Mouse (Mus musculus) small intestine, adult 2 months (tissue): ENCODE measurements around the gene Adgrb3. TPM values are rescaled to one million over a fixed set of nuclear protein-coding genes. Genes with fewer than 3 reads are reported as not detected.

Experiments
- H3K27ac ChIP-seq: fragments of 200-500 bp; 2 replicates; pipeline ENCODE4 v1.5.1; 2012; ENCODE audit warnings: low read depth, low read length, control low read depth, inconsistent platforms; ENCODE audit not compliant: insufficient read depth
- H3K27me3 ChIP-seq: fragments of 200-500 bp; 2 replicates; pipeline ENCODE4 v1.6.1; 2012; ENCODE audit warnings: mild to moderate bottlenecking, moderate library complexity, low read length, inconsistent platforms; ENCODE audit not compliant: control insufficient read depth, insufficient read depth
- H3K36me3 ChIP-seq: fragments of 200-500 bp; 2 replicates; pipeline ENCODE4 v1.6.1; 2012; ENCODE audit warnings: mild to moderate bottlenecking, low read length, control low read depth, inconsistent platforms; ENCODE audit not compliant: control insufficient read depth, insufficient read depth
- H3K4me1 ChIP-seq: fragments of 200-500 bp; 2 replicates; pipeline ENCODE4 v1.6.1; 2012; ENCODE audit warnings: low read length, inconsistent platforms, mixed read lengths; ENCODE audit not compliant: control insufficient read depth, insufficient read depth, insufficient read length
- H3K4me3 ChIP-seq: fragments of 200-500 bp; 2 replicates; pipeline ENCODE4 v1.5.1; 2012; ENCODE audit warnings: low read depth, mild to moderate bottlenecking, control low read depth, inconsistent platforms, low read length, moderate library complexity
- CTCF ChIP-seq: fragments of 200-500 bp; IDR thresholded peaks from 2 replicates; pipeline ENCODE4 v1.5.1; 2012; ENCODE audit warnings: low read depth, mild to moderate bottlenecking, control low read depth, inconsistent platforms, low read length, moderate library complexity, mixed read lengths; ENCODE audit not compliant: insufficient replicate concordance, insufficient read length; ENCODE audit errors: extremely low read depth
- POLR2A ChIP-seq: fragments of 200-500 bp; IDR thresholded peaks from 2 replicates; pipeline ENCODE4 v1.6.1; 2012; ENCODE audit warnings: low read depth, mild to moderate bottlenecking, control low read depth, inconsistent platforms, low read length, moderate library complexity
- WGBS: fragments of 180-500 bp; shearing (Covaris S2); methylation state at CpG from one replicate; pipeline ENCODE4 v1.1.7; 2018; 5-methylcytosine and 5-hydroxymethylcytosine counted together
- polyA plus RNA-seq: library from polyadenylated mRNA; depleted of rRNA; stranded (reverse); fragments of >200 nt; gene quantifications from 2 replicates; pipeline ENCODE4 v1.2.3, GENCODE M21; 2012

The Adgrb3 gene
- polyA plus RNA-seq, 1 experiment = 0.05 TPM

GRCm38 (mm10) chr1:25745575-25745974, 83.9 kb downstream of the Adgrb3 start:
- Histone ChIP-seq H3K27ac (no peak overlapping the region), H3K4me1 (no peaks in the 10 kb centered on the region)
- TF ChIP-seq CTCF (no peak), POLR2A (no peak)

DNA sequence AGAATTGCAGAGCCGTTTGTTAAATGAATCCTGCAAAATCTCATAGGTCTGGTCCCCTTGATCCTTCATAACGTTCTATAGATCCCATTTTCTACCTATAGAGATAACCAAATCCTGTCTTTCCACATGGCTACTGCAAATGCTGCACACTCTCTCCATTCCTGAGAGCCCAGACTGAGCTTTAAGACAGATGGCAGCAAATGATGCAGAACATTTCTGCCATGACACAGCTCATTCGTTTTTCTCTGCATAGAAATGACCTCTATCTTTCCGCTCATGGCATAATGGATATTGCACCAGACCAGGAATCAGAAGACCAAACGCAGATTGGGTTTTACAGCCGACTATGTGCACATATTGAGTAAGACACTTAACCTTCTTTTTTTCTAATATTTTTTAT, 84.8 kb downstream of the Adgrb3 start:
- TF ChIP-seq CTCF = no peak
- TF ChIP-seq POLR2A = no peak
- H3K27me3 ChIP-seq = no peaks in the 10 kb centered on the region
- WGBS = 70% methylated on average over 6 of the region's 6 CpGs
- H3K36me3 ChIP-seq = no peaks in the 10 kb centered on the region
- H3K27ac ChIP-seq = no peak overlapping the region
- H3K4me3 ChIP-seq = no peak overlapping the region
- H3K4me1 ChIP-seq = no peaks in the 10 kb centered on the region

More at GRCm38 (mm10) chr1:25745575-25745974, 83.9 kb downstream of the Adgrb3 start:
- 95% methylated on average over 4 of the region's 4 CpGs for WGBS
- no peaks in the 10 kb centered on the region for H3K27me3 ChIP-seq
- no peak overlapping the region for H3K4me3 ChIP-seq
- no peaks in the 10 kb centered on the region for H3K36me3 ChIP-seq

- no peak overlapping the region for H3K4me3 ChIP-seq
- H3K4me1 ChIP-seq = no peaks in the 10 kb centered on the region
- H3K27me3 ChIP-seq = no peaks in the 10 kb centered on the region
- 88% methylated on average over 5 of the region's 5 CpGs for WGBS
- TF ChIP-seq POLR2A (no peak), CTCF (no peak)
- no peak overlapping the region for H3K27ac ChIP-seq
- no peaks in the 10 kb centered on the region for H3K36me3 ChIP-seq
Measured at GRCm38 (mm10) chr1:25729844-25730243, 99.7 kb downstream of the Adgrb3 start.

DNA sequence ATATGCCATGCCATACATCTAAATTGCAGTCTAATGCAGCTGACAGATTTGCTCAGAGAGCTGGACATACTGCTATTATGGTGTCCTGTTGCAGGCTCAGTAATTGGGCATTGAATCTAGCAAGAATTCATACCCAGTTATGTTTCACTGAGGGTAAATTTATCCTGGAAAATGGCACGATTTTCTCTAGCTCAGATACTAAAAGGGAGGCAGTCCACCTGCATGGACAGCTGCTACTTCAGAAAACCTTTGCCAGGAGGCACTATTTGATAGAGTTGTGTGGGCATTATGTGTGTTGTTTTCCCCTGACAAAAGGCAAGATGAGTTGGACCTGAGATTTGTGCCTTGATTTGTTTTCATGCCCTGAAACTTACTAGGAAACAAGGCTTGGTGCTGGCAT, 118.0 kb downstream of the Adgrb3 start:
- Histone ChIP-seq H3K27me3 (no peaks in the 10 kb centered on the region), H3K27ac (no peak overlapping the region), H3K4me3 (no peak overlapping the region), H3K36me3 (no peaks in the 10 kb centered on the region), H3K4me1 (no peaks in the 10 kb centered on the region)
- WGBS = 13% methylated on average over 1 of the region's 1 CpGs
- no peak for TF ChIP-seq POLR2A
- TF ChIP-seq CTCF = no peak

DNA sequence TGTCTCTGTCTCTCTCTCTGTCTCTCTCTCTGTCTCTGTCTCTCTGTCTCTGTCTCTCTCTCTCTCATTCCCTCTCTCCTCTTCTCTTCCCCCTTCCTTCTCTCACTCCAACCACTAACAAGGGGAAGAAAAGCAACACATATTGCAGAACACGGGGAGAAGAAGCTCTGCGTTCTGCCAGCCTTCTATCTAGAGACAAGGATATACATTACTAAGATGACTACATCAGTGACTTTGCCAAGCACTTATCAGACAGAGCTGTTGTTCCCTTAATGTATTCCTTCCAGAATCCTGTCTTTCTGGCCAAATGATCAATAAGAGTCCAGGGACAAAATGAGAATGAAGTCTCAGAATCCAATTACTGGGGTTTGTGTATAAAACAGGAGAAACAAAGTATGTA, 123.2 kb downstream of the Adgrb3 start:
- 80% methylated on average over 2 of the region's 2 CpGs for WGBS
- H3K36me3 ChIP-seq = no peaks in the 10 kb centered on the region
- H3K4me3 ChIP-seq = no peak overlapping the region
- H3K4me1 ChIP-seq = no peaks in the 10 kb centered on the region
- H3K27me3 ChIP-seq = no peaks in the 10 kb centered on the region
- no peak overlapping the region for H3K27ac ChIP-seq
- TF ChIP-seq POLR2A = no peak
- no peak for TF ChIP-seq CTCF

- TF ChIP-seq POLR2A (no peak), CTCF (no peak)
- Histone ChIP-seq H3K36me3 (no peaks in the 10 kb centered on the region), H3K4me3 (no peak overlapping the region), H3K27ac (no peak overlapping the region), H3K27me3 (no peaks in the 10 kb centered on the region), H3K4me1 (no peaks in the 10 kb centered on the region)
- WGBS = 80% methylated on average over 6 of the region's 6 CpGs
Measured at GRCm38 (mm10) chr1:25698702-25699250, 130.7 kb downstream of the Adgrb3 start.

- Histone ChIP-seq H3K36me3 (no peaks in the 10 kb centered on the region), H3K27me3 (no peaks in the 10 kb centered on the region), H3K4me1 (no peaks in the 10 kb centered on the region), H3K4me3 (no peak overlapping the region), H3K27ac (no peak overlapping the region)
- TF ChIP-seq POLR2A (no peak), CTCF (no peak)
- 87% methylated on average over 4 of the region's 4 CpGs for WGBS
Measured at GRCm38 (mm10) chr1:25697179-25697578, 132.3 kb downstream of the Adgrb3 start.
